Mouse (Mus musculus) B cell, adult 62 days (primary cell): ENCODE measurements around the gene Tmod1. TPM values are rescaled to one million over a fixed set of nuclear protein-coding genes. Genes with fewer than 3 reads are reported as not detected.

ENCODE experiments used
- total RNA-seq: library from RNA; stranded (reverse); gene quantifications from 4 replicates; pipeline ENCODE4 v1.2.4, GENCODE M21; 2023

Gene Tmod1
- not detected in 4 replicates for total RNA-seq

DNA sequence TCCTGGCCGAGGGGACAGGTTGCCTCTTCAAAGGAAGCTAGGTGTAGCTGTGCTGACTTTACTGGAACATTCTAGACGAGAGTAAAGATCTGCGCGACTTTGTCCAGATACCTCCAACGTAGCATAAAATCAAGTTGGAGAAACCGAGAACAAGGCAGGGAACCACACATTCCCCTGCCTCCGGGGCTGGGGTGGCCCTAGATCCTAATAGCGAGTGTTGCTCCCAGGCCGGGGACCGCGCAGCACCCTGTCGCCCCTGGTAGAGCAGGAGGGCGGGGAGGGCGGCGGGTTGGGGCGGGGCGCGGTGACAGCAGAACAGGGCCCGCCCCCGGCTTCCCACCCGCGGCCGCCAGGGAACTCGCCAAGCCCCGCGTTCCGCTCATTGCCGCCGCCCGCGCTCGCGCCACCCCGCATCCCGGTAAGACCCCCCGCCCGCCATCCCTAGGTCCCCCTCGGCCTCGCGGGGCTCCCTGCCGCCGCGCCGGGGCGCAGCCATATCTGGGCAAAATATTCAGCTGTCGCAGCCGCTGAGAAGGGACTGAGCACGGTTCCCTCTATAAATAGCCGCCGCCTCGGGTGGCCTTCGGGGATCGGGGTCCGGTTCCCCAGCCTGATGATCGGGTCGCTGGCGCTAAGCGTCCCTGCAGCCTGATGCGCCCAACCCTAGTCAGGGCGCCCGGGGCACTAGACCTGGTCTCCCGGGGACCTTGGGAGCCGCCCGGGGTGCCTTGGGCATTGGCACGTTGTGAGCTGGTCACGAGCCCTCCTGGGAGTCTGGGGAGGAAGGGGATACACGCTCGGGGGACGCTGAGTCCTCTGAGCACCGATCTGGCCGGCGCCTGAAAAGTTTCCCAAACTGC lies at the start of gene Tmod1:
Gene Tmod1 (plus strand): TSS at position 44 of the 860 bp plus-strand sequence.

DNA sequence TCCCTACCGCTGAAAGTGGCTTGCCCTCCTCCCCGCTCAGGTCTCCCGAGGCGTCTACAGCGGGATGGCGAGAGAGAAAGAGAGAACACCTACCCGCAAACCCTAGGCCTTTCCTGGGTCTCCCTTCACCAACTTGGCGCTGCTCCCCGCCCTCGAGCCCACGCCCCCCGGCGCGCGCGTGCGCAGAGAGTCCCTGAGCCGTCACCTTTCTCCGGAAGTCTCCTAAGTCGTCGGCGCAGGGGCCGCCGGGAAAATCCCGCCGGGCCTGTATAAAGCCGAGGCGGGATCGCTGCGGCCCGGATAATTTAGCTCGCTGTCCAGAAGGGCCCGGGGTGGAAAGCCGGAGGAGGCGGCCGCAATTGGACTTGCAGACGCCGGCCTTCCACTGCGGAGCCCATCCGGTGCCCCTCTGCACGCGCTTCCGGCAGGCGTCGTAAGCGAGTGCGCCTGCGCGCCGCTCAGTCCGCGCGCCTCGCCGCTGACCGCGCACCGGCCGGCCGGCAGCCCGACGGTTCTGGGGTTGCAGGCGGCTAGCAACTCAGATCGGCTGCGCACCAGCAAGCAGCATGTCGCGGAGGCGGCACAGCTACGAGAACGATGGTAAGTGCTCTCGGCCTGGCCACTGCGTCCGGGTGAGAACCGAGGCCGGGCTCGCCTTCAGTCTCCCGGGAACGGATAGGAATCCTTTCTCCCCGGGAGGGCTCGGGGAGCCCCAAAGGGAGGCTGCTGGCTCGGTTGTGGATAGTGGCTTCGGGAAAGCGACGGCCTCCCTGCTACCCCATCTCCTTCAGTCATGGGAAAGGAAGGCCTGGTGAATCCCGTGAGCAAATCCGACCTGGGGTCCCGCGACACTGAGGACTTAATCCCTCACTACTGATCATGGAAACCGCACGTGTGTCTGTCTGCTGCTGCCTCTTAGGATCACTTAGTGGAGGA lies 99.8 kb downstream of the Tmod1 start, which contains the start of the genes Ncbp1 and Tstd2:
Gene Ncbp1 (plus strand): TSS at position 327 of the 936 bp plus-strand sequence.
Gene Tstd2 (minus strand): TSS at position 408 of the 936 bp plus-strand sequence.

Other genes starting within 250 kb of the Tmod1 start
- 4.7 to 10.7 TPM (median 5.9 TPM) in 4 replicates for gene Aldh1b1, start 239.9 kb upstream of the Tmod1 start, total RNA-seq
- gene Igfbpl1, start 212.0 kb upstream of the Tmod1 start, total RNA-seq, result not detected in 4 replicates
- not detected in 4 replicates for gene Stra6l, start 190.3 kb upstream of the Tmod1 start, total RNA-seq
- gene Ccdc180, start 148.6 kb upstream of the Tmod1 start, total RNA-seq, result 0.23 to 0.72 TPM (median 0.56 TPM) in 4 replicates
- 16.2 to 18.5 TPM (median 17.6 TPM) in 4 replicates for gene Tdrd7, start 73.6 kb upstream of the Tmod1 start, total RNA-seq
- 44.4 to 48.5 TPM (median 45.9 TPM) in 4 replicates for gene Ncbp1, start 99.7 kb downstream of the Tmod1 start, total RNA-seq
- gene Tstd2, start 99.8 kb downstream of the Tmod1 start, total RNA-seq, result 24.3 to 33.3 TPM (median 30.2 TPM) in 4 replicates
- gene Xpa, start 157.4 kb downstream of the Tmod1 start, total RNA-seq, result 18.6 to 23.0 TPM (median 22.2 TPM) in 4 replicates